Mouse (Mus musculus): ENCODE results near the gene Elmsan1.

Gene Elmsan1

DNA sequence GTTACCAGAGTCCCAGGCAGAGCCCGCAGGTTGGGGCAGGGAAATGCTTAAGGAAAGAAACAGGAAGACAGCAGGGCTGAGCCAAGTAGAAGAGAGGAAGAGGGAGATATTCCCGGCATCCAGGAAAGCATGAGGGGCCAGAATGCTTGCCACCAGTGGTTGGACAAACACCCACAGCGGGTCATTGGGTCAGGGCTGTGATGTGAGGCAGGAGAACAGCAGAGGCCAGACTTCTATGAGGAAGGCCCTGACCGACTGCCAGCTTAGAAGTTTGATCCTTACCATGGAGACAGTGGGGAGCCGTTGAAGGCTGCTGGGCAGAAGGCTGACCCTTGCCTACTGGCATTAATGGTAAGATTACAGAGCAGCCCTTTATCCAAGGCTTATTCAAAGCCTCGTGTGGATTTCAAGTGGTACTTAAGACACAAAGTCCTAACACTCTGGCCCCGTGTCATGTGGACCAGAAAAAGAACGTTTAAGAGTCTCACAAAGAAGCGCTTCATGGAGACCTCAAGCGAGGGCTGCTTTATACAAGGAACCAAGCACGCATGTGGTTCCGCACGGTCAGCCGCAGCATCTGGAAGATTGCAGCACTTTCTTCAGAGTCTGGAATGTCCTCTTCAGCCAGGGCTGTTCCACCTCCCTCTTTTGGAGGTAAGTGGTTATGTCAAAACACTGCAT is 4.0 kb downstream of the Elmsan1 start:
- DNase-seq = no peak

DNA sequence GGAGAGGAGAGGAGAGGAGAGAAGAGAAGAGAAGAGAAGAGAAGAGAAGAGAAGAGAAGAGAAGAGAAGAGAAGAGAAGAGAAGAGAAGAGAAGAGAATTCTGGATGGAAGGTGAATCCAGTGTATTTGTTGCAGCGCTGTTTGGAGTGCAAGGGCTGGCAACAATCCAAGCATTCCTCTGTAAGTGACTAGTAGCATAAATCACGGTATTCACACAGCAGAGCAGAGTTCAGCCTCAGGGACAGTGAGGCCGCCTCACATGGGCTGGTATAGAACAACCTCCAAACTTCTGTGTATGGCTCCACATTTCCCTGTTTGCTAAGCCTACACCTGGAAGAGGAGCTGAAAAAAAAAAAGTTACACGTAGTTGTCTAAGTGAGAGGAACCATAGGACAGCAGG is 6.4 kb downstream of the Elmsan1 start:
- no peak for DNase-seq

DNA sequence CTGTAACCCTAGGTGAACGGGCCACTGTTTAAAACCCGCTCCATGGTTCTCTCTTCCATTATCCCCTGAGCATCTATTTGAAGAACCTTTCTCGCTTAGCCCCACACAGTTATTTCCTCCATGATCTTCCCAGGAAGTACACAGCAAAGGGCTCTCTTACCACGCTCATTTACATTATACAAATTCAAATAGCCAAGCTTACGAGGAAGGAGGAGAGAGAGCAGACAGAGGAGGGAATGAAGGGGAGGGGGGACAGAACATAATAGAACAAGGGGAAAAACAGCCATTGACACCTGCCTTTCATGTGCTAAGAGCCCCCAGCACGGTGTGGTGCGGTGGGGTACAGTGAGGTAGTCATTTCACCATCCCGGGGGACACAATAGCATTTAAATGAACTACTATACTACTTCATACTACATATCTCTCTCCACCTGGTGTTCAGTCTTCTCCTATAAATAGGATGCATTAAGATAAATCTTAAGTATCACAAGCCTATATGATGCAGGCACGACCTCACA is 7.6 kb downstream of the Elmsan1 start:
- DNase-seq = no peak

DNA sequence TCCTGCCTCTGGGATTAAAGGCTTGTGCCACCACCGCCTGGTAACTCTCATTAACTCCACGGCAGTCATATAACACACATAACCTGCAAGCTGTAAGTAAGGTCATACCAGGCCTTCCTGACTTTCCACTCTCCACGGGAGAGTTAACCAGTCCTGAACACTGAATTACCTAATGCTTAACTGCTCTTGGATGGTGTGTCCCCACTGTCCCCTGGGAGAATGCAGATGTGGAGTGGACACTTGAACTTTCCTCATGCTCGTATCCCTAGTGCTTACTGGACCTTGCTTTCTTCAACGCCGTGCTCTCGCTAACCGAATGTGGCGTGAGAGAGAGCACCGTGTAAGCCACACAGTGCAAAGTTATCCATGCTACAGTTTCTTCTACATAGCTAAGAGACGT is 8.4 kb downstream of the Elmsan1 start:
- DNase-seq = no peak

DNA sequence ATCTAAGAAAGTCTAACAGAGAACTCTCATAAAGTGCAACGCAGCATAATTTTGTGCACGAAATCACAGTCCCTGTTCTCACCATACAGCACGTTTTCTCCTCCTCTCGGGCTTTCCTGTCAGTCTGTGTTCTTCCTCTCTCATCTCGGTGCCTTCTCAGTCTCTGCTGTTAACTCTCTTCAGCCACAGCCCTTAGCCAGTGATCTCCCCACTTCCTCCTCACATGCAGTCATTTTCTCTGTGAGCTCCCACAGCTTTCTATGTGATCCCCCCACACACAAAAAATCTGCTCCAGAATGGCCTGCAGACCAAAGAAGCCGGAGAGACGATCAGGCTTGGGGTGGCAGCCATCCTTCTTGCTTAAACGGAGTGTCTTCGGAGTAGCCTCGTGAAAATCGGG is 9.6 kb downstream of the Elmsan1 start:
- DNase-seq = no peak

DNA sequence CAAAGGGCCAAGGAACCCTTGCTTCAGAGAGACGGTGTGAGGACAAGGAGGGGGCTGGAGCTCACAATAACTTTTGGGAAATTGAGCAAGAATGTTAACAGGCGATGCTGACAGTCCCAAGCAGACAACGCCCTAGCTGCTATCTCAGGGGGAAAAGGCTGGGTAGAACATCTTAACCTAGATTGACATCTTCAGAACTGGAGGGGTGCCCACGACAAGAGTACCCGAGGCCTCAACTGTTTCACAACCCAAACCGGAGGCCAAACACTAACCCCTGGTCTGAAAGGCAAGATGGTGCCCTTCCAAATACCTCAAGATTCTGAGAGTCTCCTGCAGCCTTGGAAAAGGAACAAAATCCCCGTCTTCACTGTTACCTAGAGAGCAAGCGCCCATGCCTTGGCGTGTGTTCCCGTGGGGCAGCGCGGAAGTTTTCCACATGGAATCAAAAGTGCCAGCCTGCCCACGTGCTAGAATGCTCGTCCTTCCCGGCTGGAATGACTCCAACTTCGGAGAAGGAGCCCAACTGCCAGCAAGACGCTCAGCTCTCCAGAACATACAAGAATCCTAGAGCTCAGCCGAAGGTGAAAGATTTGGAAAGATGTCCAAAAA is 11.4 kb downstream of the Elmsan1 start:
- DNase-seq = no peak

DNA sequence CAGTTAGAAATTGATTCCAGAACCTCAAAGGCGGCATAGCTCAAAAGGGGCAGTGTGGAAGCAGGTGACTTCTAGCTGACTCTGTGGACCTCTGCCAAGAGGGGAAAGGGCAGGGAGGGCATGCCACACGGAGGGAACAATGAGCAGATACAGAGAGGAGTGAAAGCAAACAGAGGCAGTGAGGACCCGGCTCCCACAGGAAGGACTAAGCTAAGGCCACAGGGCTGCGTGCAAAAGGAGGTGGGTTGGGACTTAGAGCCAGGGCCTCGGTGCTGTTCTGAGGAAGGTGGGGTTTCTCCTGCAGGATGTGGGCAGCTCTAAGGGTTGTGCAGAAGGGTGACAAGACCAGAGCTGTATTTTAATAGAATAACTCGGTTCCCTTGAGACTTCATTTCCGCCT is 12.2 kb downstream of the Elmsan1 start:
- no peak for DNase-seq

DNA sequence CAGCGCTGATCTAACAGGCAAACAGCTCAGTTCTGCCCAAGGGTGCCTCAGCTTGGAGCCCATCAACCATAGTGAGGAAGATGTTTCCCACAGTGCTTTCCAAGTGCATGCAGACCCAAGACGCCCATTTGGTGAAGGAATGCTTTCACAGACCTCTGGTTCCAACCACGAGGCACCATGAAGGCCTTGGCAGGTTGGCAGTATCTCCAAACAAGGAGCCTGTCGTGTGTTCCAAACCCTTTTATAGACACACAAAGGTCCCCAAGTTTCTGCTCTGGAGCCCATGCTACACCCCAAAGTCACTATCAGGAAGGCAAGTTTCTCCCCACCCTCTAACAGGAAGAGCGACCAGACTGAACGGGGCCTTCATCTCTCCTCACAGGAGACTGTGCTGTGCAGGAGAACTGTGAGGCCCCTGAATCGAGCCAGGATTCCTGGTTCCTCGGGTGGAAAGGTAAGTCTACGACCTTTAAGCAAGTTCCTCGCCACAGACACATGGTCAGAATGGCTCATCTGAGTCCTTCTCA is 13.0 kb downstream of the Elmsan1 start:
- DNase-seq = no peak

DNA sequence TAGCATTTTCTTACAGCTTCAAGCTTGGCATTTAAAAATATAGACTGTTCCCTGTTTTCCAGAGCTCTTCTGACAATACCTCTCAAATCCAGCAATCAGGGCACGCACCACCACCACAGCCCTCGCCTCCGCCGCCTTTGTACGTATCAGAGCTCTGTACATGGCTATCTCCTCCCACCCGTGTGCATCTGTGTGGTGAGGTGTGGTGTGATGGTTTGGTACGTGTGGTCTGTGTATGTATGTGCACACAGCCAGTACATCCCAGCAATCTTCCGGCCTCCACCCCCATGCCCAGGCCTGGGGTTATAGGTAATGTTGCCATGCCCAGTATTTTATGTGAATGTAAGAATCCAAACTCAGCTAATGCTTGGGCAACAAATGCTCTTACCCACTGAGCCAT is 14.0 kb downstream of the Elmsan1 start:
- no peak for DNase-seq

DNA sequence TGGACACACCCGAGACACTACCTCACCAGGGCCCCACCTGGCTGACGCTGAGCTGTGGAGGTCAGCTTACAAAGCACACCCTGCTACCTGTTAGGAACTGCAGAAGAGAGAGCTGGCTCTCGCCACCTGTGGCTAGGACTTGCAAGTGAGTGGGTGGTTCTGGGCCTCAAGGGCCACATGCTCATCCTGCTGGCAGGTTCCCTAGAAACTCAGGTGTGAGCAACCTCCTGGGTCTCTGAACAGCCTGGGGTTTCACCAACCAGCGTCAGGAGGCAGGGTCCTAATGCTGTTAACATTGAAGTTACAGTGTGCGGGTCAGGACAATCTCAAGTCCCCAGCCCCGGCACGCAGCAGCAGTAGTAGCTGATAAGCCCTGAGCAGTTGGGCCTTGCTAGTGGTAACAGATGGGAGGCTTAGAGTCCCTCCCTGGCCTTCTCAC is 14.9 kb downstream of the Elmsan1 start:
- DNase-seq = no peak

DNA sequence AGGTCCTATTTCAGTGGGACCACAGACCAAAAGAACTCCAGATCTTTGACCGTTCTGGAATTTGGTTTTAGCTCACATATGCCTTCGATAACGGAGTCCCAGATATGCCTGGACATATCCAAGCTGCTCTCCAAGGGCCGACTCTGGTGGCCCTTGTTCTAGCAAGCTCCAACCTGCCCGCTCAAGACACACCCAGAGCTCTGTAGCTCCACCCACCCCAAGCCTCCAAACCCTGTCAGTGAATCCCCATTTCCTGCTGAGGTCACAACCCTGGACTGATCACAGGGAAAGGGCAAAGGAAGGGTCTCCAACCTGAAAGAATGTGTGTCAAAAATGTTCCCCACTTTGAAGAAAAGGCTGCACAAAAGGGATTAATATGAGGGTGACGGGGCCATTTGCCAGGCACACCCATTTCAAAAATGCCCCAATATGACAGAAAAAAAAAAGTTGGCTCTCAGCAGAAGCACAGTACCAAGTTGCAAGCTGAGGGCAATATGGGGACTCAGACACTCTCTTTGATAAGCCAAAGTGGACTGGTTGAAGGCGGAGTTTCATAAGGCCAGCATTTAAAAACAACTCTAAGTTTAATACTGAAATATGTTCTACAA is 15.4 kb downstream of the Elmsan1 start:
- no peak for DNase-seq

DNA sequence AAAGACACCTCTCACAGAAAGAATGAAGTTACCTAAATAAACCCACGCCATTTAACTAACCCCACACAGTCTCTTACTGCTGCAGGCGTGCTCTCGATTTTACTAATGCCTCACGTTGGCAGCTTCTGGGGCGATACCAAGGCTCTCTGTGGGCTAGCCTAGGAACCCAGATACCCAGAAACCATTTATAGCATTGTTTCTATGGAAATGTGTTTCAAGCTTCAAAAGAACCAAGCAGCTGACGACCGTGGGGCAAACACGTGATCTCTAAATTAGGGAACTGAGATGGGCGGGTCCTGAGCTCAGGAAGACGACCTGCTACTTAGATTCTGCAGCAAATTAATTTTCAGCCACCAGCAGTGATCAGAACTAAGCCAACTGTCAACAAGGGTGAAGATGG is 16.1 kb downstream of the Elmsan1 start:
- no peak for DNase-seq

DNA sequence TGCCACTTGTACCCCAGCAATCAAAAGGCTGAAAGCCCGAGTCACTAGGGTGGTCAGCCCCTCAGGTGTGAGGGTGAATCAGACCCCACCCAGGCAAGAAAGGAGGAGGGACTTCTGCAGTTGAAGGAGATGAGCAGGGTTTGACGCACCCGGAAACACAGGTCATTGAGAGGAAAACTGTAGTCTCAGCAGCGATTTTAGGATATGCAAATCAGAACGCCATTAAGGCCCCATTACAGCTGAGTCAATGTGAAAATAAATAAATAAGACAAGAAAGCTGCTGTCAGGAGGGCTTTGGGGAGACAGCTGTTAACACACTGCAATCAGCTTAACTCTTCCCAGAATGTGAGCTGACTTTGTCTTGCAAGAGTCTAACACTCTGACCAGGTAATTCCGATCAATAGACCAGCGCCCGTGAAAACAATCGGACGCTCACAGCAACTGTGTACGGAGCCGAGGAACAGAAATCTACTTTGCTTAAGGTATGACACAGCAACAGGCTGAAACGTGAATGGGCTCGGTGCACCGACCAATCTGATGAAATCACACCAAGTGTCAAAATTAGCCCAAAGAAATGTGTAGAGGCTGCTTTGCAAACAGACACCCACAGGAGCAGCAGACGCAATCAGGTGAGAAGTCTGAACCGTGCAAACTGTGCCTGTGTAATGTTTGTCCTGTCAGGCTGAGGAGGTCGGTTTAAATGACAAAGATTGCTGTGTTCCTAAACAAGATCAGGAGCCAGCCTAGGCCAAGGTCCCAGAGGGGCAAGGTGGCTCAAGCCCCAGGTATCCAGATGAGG is 16.8 kb downstream of the Elmsan1 start:
- DNase-seq = no peak

DNA sequence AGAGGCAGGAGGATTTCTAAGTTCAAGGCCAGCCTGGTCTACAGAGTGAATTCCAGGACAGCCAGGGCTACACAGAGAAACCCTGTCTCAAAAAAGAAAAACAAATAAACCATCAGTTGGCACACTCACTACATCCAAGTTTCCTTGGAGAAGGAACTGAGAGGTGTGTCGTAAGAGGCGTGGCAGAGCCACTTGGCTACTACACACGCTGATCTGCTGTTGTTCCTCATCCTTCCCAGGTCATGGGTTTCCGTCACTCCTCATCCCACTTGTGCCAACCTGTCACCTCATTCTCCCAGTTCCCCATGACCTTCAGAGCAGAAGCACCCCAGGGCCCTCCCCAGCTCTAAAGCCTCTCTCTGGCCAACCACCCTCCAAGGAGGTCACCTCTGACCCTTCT is 17.5 kb downstream of the Elmsan1 start:
- DNase-seq = no peak

DNA sequence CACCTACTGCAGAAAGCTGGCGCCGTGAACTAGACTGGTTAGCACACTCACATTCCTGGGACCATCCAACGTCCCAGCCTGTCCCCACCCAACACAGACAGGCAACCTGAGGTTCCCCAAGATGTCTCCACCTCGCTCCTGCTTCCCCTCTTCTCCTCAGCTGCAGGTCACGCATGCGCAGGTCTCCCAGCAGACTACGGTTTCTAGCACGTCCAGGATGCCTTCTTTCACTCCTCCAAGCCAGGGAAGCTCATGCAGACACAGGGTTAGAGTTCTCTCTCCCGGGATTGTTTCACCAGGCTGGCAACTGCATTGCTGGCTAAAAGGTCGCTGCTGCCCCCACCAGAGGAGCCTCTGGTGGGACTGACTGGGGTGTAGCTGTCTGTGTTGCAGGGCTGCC is 19.8 kb downstream of the Elmsan1 start:
- no peak for DNase-seq

DNA sequence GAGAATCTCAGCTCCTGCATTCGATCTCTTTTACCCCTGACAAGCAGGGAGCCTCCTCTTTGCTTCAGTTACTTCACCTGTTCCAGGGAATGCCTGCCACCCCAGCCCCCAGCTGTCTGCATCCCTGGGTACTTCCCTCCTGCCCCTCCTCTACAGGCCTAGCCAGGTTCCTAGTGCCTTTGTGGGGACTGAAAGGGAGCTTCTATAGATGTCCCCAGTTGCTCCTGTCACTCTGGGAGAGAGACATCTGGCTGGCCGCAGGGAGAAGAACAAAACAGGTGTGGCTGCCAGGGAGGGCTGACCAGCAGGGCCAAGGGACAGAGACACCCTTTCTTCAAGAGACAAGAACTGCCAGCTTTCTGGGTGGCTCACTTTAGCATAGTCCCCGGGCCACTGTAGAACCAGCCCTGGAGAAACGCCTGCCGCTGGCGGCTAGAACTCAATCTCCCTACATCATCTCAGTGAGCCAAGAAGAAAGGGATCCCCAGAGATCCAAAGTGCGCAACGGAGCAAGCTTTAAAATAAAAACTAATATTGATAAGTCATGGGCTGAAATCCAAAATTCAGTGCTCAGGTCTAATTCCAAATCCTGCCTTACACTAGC is 20.5 kb downstream of the Elmsan1 start:
- no peak for DNase-seq

DNA sequence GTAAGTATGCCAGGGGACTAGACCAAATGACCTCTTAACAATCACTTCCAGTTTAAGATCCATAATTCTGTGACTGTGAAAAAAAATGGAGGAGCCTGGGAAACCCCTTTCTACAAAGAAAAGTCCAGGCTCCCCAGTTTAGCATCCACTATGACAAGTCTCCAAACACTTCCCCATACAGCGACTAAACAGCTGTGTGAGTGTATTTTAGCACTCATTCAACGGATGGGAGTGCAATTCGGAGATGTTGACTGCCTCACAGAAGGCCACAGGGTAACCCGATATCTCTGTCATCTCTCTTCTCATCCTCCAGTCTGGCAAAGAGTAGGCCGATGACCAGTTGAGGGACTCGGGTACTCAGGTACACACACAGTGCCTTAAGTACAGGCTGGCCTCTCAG is 23.5 kb downstream of the Elmsan1 start:
- no peak for DNase-seq

DNA sequence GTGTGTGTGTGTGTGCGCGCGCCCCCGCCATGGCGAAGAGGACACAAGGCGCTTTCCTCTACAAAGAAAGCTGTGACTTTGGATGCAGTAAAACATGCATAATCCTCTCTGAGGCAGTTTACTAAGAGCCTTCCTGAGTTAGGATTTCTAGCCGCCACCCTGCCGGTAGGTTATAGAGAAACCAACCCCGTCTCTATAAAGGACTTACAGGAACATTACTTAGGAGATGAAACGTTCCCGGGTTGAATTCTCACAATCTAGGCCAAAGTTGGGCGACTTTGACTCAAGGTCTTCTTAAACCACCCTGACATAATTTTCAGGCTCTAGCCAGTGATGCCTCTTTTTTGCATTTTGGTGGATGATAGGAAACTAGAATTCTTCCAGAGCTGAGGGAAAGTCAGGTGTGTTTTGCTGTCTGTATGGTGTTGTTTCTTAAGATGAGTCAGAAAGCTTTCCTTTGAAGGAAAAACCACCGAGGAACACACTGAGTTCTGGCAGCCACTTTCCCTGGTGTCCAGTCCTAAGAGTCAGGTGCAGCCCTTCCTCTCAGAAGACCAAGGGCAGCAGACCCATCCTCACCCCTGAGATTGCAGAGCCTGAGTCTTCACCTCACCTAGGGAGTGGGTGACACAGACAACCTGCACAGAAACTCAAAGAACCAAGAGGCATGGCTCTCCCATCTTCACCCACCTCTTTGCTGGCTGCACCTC is 24.1 kb downstream of the Elmsan1 start:
- no peak for DNase-seq

DNA sequence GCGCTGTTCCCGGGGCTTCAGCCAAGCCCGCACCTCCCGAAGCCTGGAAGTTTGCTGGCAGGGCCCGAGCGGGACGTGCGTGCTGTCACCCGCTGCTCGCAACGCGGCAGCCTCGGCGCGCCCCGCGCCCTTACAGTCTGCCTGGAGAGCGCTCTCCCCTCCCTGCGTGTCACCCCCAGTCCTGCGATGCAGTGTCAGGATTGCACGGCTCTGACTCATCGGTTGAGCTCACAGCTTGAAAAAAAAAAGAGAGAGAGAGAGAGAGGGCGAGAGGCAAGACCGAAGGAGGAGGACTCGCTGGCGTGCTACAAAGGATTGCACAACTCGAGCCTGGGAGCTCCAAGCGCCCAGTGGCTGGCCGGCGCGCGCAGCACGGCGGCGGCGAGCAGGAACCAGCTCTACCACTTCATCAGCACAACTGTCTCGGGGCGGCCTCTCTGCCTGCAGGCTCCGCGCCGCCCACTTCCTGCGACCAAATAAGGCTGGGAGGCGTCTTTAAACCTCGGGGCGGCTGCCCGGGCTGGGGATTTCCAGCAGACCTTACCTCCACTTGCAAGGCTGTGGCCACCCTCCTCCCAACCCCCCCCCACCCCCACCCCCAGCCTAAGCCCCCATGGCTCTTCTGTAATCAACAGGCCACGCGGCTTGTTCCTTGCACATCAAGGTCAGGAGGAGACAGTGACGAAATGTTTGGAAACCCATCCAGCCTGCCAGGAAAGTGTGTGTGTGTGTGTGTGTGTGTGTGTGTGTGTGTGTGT is 24.9 kb downstream of the Elmsan1 start:
- DNase-seq = peak; percentile 82

DNA sequence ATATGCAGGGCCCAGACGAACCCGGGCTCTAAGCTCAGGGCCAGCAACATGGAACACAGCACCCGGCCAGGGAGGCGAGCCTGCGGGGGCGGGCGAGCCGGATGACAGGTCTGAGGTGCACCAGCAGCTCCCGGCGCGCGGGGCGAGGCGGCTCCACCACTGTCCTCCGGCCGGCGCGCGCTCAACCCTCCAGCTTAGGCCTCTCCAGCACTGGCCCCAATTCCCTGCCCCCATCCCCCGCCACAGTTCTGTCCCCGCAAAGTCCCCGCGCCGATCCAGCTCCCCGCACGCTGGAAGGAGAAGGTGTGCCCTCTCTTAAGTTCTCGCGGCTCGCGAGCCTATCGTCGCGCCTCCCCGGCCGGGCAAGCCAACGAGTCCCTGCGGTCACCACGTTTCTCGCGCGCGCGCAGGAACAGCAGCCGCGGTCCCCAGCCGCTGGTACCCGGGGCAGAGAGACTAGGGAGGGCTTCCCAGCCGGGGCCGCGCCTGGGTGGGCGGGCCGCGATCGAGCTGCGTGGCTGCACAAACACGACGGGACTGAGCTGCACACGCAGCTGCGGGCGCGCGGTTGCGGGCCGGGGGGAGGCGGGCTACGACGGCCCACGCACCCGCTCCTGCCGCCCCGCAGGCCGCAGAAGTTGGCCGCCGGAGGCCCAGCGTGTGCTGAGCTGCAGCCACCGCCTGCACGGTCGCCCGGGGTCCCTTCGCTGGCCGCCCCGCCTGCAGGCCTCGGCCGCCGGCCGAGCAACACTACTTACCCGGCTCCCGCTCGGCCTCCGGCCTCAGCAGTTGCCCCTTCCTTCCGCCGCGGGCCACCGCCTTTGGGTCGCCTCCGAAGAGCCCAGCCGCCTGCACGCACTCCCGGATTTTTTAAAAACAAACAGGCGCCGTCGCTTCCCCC is 25.7 kb downstream of the Elmsan1 start:
- peak; percentile 71 for DNase-seq
